Mouse (Mus musculus) neutrophil, adult 5-6 weeks (primary cell): ENCODE measurements at regions not wholly inside any gene's neighbourhood (a gene's known extent, or its start where the extent isn't known, plus 50 kb on each side); places are given as distances from the start of the nearest gene placed in this dataset.

ENCODE experiments used
- ATAC-seq: fragments of 151-379, 151-347 bp; 2 replicates; pipeline ENCODE4 v1.8.0; 2017; ENCODE audit warnings: mild to moderate bottlenecking, moderate TSS enrichment; ENCODE audit not compliant: insufficient number of reproducible peaks, poor library complexity, low FRiP score, severe bottlenecking; ENCODE audit errors: extremely low read depth

DNA sequence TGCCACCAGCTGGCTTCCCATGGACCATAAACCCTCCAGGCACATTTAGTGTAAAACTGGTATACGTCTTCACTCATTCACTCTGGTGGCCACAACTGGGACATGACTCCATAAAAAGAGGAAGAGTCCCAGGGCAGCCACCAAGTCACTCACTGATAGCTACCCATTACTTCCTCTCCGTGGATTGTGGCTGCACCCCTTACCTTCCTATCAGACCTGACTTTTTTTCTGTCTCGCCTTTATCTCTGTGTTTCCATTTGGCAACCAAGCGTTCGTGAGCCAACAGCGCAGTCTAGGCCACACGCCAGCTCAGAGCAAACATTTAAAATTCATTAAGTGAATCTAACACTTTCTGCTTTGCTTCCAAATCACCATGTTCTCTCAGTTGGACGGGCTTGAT, 53.9 kb upstream of the Slc44a1 start:
- ATAC-seq: peak; percentile 80

- peak; percentile 91 for ATAC-seq
Measured at GRCm38 (mm10) chr4:53384761-53385160, 55.5 kb upstream of the Slc44a1 start.

DNA sequence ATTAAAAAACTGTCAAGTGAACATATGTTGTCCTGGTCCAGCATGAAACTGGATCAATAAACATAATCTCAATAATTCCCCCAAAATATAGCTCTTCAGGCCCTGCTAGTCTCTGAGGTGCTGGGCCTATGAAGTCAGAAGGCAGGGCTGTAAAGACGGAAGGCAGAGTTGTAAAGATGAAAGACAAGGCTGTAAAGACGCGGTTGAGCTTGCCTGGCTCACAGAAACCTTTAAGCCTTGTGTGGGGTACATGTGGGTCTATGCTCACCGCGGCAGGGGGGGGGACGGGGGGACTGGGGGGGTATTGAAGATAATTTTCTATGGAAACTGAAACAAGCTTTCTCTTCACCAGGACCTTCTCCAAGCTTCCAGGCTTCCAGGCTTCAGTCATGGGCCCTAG, 56.1 kb upstream of the Slc44a1 start:
- no peak for ATAC-seq

DNA sequence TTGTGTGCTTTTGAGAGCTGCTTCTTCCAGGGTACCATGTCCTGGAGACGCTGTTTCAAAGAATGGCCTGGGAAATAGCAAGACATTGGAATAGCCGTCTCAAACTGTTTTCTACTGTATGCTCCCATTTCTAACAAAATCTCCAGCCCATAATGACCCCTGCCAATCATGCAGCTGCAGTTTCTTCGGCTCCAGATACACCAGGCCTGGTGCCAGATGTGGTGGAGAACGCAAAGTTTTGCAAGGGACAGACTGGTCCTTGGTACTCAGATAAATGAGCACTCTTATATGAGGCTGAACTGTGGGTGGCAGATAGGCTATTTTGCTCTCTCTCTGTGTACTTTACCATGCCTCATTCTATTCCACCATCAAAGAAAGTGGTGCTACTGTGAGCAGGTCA, 58.2 kb upstream of the Slc44a1 start:
- ATAC-seq: no peak

- ATAC-seq: no peak
Measured at GRCm38 (mm10) chr4:53379855-53380254, 60.4 kb upstream of the Slc44a1 start.

- no peak for ATAC-seq
Measured at GRCm38 (mm10) chr4:53376995-53377394, 63.2 kb upstream of the Slc44a1 start.

DNA sequence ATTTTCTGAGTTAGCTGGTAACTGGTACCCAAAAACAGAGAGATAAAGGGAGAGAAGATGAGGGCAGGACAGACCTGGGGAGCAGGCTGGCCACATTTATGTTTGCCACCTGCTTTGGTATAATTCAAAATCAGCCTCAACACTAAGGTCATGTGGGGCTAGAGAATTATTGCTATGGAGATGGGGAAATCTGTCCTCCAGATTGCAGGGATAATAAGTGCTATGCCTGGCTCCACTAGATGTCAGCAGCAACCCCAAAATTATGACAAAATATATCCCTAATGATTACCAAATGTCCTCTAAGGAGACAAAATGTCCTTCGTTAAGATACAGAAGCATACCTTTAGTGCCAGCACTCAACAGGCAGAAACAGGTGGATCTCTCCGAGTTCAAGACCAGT, 83.8 kb upstream of the Slc44a1 start:
- no peak for ATAC-seq

- peak; percentile 51; the same call in 1 of the 2 replicates for ATAC-seq
Measured at GRCm38 (mm10) chr4:53354961-53355360, 85.3 kb upstream of the Slc44a1 start.

DNA sequence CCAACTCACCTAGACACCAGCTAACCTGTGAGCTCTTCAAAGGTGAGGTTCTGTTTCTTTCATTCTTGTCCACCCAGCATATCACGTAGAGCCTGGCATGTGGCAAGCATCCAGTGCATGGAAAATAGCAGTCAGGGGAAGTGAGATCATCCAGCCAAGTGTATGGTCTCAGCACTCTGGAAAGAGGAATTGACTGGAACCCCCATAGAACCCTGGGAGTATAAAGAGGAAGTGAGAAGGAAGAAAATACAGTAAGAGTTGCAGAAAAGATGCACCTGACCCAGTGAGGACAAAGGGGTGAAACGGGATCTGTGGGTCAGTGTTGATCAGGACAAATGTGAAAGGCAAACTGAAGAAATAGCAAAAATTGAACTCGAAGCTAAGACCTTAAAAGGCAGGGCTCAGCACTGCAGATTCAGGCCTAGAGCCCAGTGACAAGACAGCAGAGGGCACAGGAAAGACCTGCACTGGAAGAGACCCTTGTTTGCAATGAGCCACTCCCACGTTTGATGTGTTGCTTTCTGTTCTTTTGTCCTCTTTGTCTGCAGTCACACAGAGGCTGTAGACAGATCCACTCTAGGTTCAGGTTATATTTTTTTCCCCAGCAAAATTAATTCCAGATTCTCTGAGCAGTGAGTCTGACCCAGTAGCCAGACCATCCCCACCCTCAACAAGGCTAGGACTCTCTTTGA, 86.7 kb upstream of the Slc44a1 start:
- ATAC-seq: peak; percentile 45; the same call in 1 of the 2 replicates

- ATAC-seq: no peak
Measured at GRCm38 (mm10) chr4:53351104-53351607, 89.1 kb upstream of the Slc44a1 start.

DNA sequence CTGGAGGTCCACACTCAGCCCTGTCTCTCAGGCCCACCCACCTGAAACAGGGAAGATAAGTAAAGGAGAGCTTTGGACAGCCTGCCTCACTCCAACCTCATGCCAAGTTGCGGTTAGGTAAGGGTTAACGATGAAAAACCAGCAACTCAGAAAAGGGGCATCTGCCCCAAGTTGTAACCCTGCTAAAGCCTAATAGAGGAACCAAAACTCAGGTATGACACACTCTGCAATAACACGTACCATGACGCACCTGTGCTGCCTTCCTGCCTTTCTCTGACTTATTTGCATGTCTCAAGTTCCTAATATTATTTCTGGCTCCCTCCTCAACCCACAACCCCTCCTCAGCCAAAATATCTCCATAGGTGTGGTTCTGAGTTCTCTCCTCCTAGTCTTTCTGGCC, 94.9 kb upstream of the Slc44a1 start:
- peak; percentile 97 for ATAC-seq

DNA sequence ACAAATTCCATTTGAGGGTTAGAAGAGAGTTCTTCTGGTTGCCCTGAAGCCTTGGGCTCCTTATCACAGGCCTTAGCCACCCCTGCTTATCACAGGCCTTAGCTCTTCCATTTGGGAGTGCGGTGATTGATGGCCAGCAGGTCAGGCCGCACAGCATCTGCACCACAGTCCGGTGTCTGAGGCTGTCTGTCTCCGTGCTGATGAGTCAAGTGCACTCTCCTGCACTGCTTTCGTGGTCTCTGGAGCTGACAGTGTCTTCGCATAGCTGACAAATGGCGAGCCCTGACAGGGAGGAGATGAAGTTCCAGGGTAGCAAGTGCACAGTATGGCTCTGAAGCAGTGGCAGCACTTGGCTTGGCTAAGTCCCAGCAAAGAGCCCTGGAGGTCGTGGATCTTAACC, 95.7 kb upstream of the Slc44a1 start:
- no peak for ATAC-seq

- ATAC-seq: no peak
Measured at GRCm38 (mm10) chr4:53341181-53341580, 99.0 kb upstream of the Slc44a1 start.

DNA sequence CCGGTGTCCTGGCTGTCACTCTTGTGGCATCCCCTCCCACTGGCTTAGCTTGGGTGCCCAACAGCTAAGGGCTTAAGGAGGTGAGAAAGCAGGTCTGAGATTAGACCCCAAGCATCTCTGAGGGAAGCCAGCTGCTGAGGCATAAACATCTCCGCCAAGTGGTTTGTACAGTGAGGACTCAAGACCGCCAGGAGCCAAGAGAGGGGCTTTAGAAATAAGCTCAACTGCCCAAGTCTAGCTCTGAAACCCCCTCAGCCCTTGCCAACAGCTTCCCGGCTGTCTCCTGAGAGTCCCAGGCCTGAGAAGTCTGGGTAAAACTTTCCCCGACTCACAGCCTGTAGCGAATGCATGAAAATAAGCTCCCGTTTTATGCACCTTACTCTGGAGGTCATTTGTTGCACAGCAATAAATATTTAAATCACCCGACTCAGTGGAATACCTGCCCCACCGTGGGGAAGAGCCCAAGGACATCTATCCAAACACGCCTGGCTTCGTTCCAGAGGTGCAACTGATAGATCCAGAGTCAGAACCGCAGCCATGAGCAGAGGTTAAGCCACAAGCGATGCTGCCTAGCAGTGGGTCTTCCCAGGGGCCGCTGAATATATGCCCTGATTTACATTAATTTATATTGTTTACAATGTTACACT, 100.1 kb upstream of the Slc44a1 start:
- ATAC-seq: no peak

- no peak for ATAC-seq
Measured at GRCm38 (mm10) chr4:53339125-53340020, 100.8 kb upstream of the Slc44a1 start.

DNA sequence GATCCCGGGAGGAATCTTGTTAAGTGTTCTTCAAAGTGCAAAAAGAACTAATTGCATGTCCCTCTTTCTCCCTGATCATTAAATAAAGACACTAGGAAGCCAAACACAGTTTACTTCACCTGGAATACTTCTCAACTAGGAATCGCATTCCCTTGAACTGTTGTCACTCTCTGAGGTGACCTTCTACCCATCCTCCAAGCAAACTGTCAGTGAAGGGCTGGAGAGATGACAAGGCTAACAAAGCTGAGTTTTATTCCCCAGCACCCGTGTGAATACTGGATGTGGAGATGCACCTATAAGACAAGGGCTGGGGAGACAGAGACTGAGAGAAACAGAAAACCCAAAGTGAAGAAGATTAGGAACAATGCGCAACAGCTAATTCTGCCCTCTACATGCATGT, 101.7 kb upstream of the Slc44a1 start:
- no peak for ATAC-seq

GRCm38 (mm10) chr4:53337784-53338183, 102.4 kb upstream of the Slc44a1 start:
- no peak for ATAC-seq

GRCm38 (mm10) chr4:53327382-53328165, 112.6 kb upstream of the Slc44a1 start:
- no peak for ATAC-seq

GRCm38 (mm10) chr4:53323838-53324237, 116.4 kb upstream of the Slc44a1 start:
- no peak for ATAC-seq
